Mouse (Mus musculus) retina, postnatal 7 days (tissue): ENCODE measurements around the gene Tmem159.

Source experiments
- DNase-seq: peaks from one replicate; pipeline ENCODE4 v3.0.0-alpha.2; 2012; ENCODE audit warnings: low read depth, low spot score

The Tmem159 gene

DNA sequence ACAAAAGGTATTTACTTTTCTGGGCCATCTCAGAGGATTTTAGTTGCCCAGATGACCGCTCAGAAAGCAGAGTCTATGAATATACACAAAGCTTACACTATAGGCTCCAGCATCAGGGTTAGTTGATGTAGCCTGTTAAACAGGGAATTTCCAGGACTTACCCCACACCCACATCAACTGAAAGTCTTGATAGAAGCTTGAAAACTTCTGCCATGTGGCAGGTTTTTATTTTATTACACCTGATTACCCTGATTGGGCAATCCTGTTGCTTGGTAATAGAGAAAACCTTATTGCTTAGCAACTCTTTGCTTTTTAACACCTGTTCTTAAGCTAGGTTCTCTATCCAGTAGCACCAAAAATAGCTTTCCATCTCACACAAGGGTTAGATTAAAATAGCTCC is 40.6 kb downstream of the Tmem159 start:
- DNase-seq, result no peak

DNA sequence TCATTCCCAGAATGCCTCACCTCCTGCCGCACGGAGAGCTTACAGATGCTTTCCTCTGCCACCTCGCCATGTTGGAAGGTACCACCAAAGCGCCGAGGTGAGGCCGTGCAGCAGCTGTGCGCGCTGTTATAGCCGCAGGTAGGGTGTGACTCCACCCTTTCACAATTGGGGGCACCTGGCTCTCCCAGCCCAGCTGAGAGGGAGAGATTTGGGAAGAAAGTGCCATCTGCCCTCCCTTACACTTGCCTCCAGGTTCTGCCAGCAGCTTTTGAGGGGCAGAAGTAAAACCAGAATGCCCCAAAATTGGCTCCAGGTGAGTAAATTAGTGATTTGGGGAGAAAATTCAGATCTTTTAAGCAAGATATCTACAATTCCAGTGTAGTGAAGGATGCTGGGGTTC is 43.0 kb downstream of the Tmem159 start, which contains the start of gene Zp2:
Gene Zp2, minus strand, starts transcription at position 101 of the 400 bp plus-strand sequence.
- no peak for DNase-seq

DNA sequence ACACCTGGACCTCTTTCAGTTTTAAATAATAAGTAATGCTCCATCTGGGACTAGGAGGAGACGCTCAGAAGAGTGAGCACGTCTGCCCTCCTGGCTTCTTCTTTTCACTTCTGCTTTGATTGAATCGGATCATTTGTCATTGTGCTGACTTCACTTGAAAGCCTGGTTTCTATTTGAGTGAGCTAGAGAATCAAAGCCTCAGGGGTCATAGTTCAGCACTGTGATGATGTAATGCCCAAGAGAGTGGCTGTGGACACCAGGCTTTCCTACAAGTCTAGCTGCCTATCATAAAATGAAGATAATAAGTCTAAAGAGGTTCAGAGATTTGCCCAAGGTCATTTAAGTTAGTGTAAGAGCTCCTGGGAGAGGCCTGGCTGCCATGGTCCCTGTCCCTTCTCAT is 48.1 kb downstream of the Tmem159 start:
- no peak for DNase-seq

DNA sequence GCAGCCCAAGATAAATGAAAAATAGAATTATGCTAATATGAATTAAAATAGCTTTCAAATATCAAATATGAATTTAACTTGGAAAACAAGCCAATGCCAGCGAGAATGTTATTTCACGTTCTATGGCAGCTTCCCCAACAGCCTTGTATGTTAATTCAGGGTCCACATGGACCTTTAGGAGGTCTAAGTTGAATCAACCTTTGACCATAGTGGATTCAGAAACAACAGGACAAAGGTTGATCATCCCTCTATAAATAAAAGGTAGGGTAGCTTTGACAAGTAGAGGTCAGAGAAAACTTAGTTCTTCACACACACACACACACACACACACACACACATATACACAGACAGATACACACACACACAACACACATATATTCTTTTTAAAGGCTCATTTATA is 48.7 kb downstream of the Tmem159 start:
- no peak for DNase-seq

DNA sequence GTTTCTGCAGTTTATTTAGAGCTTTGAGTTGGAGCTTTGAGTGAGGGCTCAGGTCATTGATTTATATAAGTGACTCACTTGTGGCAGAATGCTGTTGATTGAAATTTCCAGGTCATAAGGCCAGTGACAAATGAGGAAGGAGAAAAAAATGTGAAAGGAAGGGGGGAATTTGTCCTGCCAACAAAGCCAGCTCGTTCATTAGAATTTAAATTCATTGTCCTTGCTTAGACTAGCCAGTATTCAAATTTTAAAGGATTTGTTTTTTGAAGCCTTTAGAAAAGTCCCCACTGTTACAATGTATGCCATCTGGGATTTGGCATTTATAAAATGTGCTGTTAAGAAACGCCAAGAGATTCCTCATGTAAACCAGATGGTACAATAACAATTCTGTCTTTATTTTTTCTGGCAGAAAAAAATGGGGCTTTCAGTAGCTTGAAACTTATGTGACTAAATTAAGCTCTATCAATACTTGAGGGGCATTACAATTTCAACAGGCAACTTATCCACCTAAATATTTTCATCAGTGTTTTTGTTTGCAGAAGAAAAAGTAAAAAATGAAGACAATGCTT is 54.8 kb downstream of the Tmem159 start:
- no peak for DNase-seq

DNA sequence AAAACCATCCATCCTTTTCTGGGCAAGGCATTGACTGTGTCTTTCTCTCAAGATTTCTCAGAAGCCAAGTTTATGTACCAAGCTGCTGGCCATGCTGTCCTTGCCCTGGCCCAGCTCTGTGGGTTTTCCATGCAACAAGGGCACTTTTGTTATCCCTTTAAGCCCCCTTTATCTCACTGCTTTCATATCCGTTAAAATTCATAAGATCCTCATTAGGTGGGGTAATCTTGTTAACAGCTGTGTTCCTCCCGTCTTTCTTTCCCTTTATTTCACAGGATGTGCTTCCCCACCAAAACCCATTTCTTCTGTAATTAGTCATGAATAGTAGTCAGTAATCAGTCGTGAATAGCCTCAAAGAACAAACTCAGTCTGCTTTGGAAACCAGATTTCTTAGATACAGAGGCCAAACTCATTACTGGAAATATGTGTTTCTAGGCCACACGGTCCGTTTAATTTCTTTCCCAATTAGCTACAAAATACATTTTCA is 55.5 kb downstream of the Tmem159 start:
- DNase-seq, result peak; percentile 27

DNA sequence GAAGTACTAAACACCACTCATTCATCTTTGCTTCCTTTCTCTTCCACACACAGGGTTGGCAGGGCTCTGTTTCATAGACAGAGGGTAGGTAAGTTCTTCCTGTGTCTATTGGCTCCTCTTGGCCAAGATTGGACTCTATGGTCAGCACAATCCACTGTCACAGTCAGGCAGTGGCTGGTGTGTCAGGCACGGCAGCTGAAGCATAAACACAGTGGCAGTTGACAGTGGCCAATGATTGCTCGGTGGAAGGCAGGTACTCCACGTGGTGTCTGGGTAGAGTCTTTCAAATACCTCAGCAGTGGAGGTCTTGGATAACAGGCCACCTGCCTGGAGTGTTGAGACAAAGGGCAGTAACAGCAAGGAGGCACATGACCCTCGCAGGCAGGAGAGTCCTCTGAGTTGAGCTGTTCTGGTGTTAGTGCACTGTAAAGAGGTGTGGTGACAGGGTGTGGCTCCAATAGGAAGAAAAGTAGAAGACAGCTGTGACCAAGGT is 56.0 kb downstream of the Tmem159 start:
- DNase-seq, result no peak

DNA sequence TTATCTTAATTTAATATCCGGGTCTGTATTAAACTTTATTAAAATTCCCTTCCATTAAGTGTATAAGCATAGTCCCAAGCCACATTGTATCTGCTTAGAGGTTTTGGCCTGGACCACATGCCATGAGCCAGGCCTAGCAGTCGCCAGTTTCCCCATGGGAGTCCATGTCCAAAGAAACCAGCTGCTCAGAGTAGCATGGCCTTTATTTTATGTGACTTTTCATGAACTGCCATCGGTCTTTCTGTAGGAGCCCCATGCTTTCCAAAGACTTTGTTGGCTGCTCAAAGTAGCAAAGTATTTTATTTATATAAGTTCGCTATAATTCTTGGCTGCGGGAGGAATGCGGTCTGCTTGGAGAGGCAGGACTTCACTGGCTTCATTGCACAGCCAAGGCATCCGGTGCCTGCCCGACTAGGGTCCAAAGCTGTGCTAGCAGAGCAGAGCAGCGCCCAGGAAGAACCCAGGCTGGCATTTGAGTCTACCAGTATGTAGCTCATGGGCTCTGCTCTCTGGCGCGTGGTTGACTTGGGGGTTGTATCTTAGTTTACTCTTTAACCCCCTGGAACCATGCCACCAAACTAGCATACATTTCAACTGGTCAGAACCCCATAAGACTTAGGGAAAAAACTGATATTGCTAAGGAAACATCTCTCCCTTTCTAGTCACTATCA is 61.6 kb downstream of the Tmem159 start:
- DNase-seq, result no peak
